Mouse (Mus musculus): Measurements from ENCODE around the gene Gm20532.

- TF ChIP-seq CTCF (IDR thresholded peaks at IDR 0.05; ENCODE audit: extremely low read depth, insufficient read depth, insufficient read length, insufficient replicate concordance): no peak
- TF ChIP-seq POLR2A (IDR thresholded peaks at IDR 0.05; ENCODE audit: low read depth, low read length): no peak
Measured at GRCm38 (mm10) chr2:26641006-26641647, 54.7 kb downstream of the Gm20532 start.
